Mouse (Mus musculus) forebrain, embryonic 12.5 days (tissue): ENCODE measurements around the gene Zfp738. TPM values are rescaled to one million over a fixed set of nuclear protein-coding genes. Genes with fewer than 3 reads are reported as not detected.

Experiments
- ATAC-seq: fragments of 200-750 bp; cut with Nextera tagmentation; 2 replicates; pipeline ENCODE4 v1.8.0; 2017; ENCODE audit warnings: moderate TSS enrichment; ENCODE audit not compliant: low FRiP score
- H3K27ac ChIP-seq: fragments of 300-500 bp; sonication (generic); 2 replicates; pipeline ENCODE4 v1.5.1; 2016; ENCODE audit warnings: mild to moderate bottlenecking
- H3K27me3 ChIP-seq: fragments of 300-500 bp; sonication (generic); 2 replicates; pipeline ENCODE4 v1.6.1; 2016; ENCODE audit warnings: mild to moderate bottlenecking
- H3K36me3 ChIP-seq: fragments of 300-500 bp; sonication (generic); replicated peaks from 2 replicates; pipeline ENCODE4 v1.6.1; 2016; ENCODE audit warnings: mild to moderate bottlenecking
- H3K4me1 ChIP-seq: fragments of 300-500 bp; sonication (generic); 2 replicates; pipeline ENCODE4 v1.6.1; 2016
- H3K4me2 ChIP-seq: fragments of 300-500 bp; sonication (generic); 2 replicates; pipeline ENCODE4 v1.6.1; 2016; ENCODE audit warnings: mild to moderate bottlenecking, moderate library complexity
- H3K4me3 ChIP-seq: fragments of 300-500 bp; sonication (generic); replicated peaks from 2 replicates; pipeline ENCODE4 v1.5.1; 2016; ENCODE audit warnings: mild to moderate bottlenecking
- H3K9ac ChIP-seq: fragments of 300-500 bp; sonication (generic); 2 replicates; pipeline ENCODE4 v1.6.1; 2016; ENCODE audit warnings: mild to moderate bottlenecking
- H3K9me3 ChIP-seq: fragments of 300-500 bp; sonication (generic); 2 replicates; pipeline ENCODE4 v1.6.1; 2016
- WGBS: fragments of 180-500 bp; shearing (Covaris S2); methylation state at CpG from one replicate; pipeline ENCODE4 v1.1.7; 2016; 5-methylcytosine and 5-hydroxymethylcytosine counted together
- polyA plus RNA-seq: library from polyadenylated mRNA; unstranded; fragments of >200 nt; fragmentation: Nextera tagmentation; extraction: Ambion mirVana; gene quantifications from 2 replicates; pipeline ENCODE4 v1.2.1, GENCODE M21; 2016

Zfp738 gene
- polyA plus RNA-seq, 1 experiment from 2014 or later = 13.8 TPM

DNA sequence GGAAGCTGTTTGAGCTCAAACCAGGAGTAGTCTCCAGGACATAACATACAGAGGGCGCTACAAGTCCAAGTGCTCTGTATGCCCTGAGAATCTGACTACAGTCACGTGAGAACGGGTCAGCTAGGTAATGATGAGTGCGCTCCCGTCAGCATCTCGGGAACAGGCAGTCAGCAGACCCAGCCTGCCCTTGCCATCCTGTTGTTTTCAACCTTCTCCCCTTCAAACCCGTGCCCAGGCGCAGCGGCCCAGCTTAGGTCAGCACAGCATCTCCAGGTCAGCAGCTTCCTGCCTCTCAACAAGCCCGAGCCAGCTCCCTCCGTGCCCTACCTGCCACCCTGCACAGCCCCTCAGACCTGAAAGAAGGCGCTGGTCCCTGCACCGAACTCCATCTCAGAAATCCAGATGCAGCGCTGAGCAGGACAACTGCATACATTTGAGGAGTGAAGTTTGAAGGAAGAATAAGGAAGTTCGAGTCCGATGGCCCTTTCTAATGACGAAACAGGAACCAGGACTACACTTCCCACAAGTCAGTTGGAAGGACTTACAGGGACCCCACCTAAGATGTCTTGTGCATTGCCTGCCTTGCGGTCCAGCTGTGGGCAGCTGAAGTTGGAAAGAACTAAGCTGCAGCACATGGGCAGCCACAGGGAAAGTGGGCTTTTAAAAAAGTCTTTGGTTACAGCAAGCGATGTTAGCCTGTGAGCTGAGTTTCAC, 49.4 kb downstream of the Zfp738 start, which contains the start of the genes Gm49345 and Zfp729a:
Gm49345 (minus strand) TSS at position 476 of the 714 bp plus-strand sequence.
Zfp729a (minus strand) TSS at position 498 of the 714 bp plus-strand sequence.
- Histone ChIP-seq H3K36me3 (no peaks in the 10 kb centered on the region), H3K4me2 (peak within 1 kb of the TSS; percentile 51), H3K4me1 (0 out of 2 replicates have a peak, but pooled peaks cover 4% of the 10 kb centered on the region), H3K27me3 (no peaks in the 10 kb centered on the region), H3K9me3 (no peaks in the 10 kb centered on the region), H3K9ac (peak within 1 kb of the TSS; percentile 69), H3K4me3 (peak within 1 kb of the TSS; percentile 80), H3K27ac (0 out of 2 replicates have a peak within 1 kb of the TSS, but pooled peaks have one; percentile 5)
- under 1% methylated on average over 19 of the region's 19 CpGs for WGBS
- ATAC-seq = peak; percentile 98

GRCm38 (mm10) chr13:67610108-67610507, 76.8 kb downstream of the Zfp738 start:
- no peak overlapping the region for H3K4me2 ChIP-seq
- H3K27ac ChIP-seq = no peak overlapping the region
- peaks cover 4% of the 10 kb centered on the region for H3K4me1 ChIP-seq
- H3K9ac ChIP-seq = no peak overlapping the region
- H3K4me3 ChIP-seq = no peak overlapping the region
- H3K9me3 ChIP-seq = no peaks in the 10 kb centered on the region; the same call in 1 of the 2 replicates
- no peaks in the 10 kb centered on the region for H3K36me3 ChIP-seq
- 92% methylated on average over 4 of the region's 4 CpGs for WGBS
- ATAC-seq = no peak
- no peaks in the 10 kb centered on the region for H3K27me3 ChIP-seq

GRCm38 (mm10) chr13:67609066-67609876, 77.6 kb downstream of the Zfp738 start, which contains the start of gene Zfp729b:
TSS of gene Zfp729b (minus strand) at chr13:67609707.
- peaks cover 4% of the 10 kb centered on the region for H3K4me1 ChIP-seq
- peak; percentile 97 for ATAC-seq
- H3K27me3 ChIP-seq = no peaks in the 10 kb centered on the region
- no peaks in the 10 kb centered on the region; the same call in 1 of the 2 replicates for H3K9me3 ChIP-seq
- peak within 1 kb of the TSS; percentile 60 for H3K4me2 ChIP-seq
- peak within 1 kb of the TSS; percentile 63 for H3K9ac ChIP-seq
- no peaks in the 10 kb centered on the region for H3K36me3 ChIP-seq
- peak within 1 kb of the TSS; percentile 70 for H3K4me3 ChIP-seq
- WGBS = 2% methylated on average over 20 of the region's 20 CpGs
- H3K27ac ChIP-seq = peak within 1 kb of the TSS; percentile 50; the same call in 1 of the 2 replicates

Other genes with a start within 250 kb of the Zfp738 start
- 6.3 and 6.5 TPM in 2 replicates for gene Zfp874a, start 235.4 kb downstream of the Zfp738 start, polyA plus RNA-seq
- gene Zfp874b, start 202.8 kb downstream of the Zfp738 start, polyA plus RNA-seq = 1.4 and 2.0 TPM in 2 replicates
- gene Zfp58, start 186.5 kb downstream of the Zfp738 start, polyA plus RNA-seq = 17.5 and 18.0 TPM in 2 replicates
- not detected in 2 replicates for gene Gm26965, start 160.9 kb downstream of the Zfp738 start, polyA plus RNA-seq
- 28.3 and 29.7 TPM in 2 replicates for gene Zfp87, start 160.9 kb downstream of the Zfp738 start, polyA plus RNA-seq
- gene Zfp748, start 133.2 kb downstream of the Zfp738 start, polyA plus RNA-seq = 15.7 and 16.6 TPM in 2 replicates
- gene Zfp729b, start 77.4 kb downstream of the Zfp738 start, polyA plus RNA-seq = 4.8 and 5.3 TPM in 2 replicates
- 0.49 TPM in 1 of 2 replicates, not detected in the other for gene Gm49345, start 49.3 kb downstream of the Zfp738 start, polyA plus RNA-seq
- gene Zfp729a, start 49.3 kb downstream of the Zfp738 start, polyA plus RNA-seq = 3.4 and 3.8 TPM in 2 replicates
- gene Zfp65, start 42.1 kb upstream of the Zfp738 start, polyA plus RNA-seq = 9.3 and 9.6 TPM in 2 replicates
- gene Zfp85, start 68.2 kb upstream of the Zfp738 start, polyA plus RNA-seq = 5.4 and 5.8 TPM in 2 replicates
- 3.3 TPM in 2 replicates for gene Zfp493, start 92.6 kb upstream of the Zfp738 start, polyA plus RNA-seq
- 9.1 and 10.2 TPM in 2 replicates for gene Zfp273, start 126.7 kb upstream of the Zfp738 start, polyA plus RNA-seq
- 3.4 and 4.6 TPM in 2 replicates for gene Gm10037, start 144.0 kb upstream of the Zfp738 start, polyA plus RNA-seq
- not detected in 2 replicates for gene BC048507, start 176.3 kb upstream of the Zfp738 start, polyA plus RNA-seq